Mouse (Mus musculus) cerebellum, postnatal 14 days (tissue): Measurements from ENCODE around the gene Itfg1.
A peak's percentile ranks its signal among the peaks of the same experiment; 100 is the strongest.

Experiments used
- DNase-seq, 2 experiments: peaks; one replicate each; pipeline ENCODE4 v3.0.0; 2021; ENCODE audit warnings: mixed read lengths in 2 of 2

The Itfg1 gene

DNA sequence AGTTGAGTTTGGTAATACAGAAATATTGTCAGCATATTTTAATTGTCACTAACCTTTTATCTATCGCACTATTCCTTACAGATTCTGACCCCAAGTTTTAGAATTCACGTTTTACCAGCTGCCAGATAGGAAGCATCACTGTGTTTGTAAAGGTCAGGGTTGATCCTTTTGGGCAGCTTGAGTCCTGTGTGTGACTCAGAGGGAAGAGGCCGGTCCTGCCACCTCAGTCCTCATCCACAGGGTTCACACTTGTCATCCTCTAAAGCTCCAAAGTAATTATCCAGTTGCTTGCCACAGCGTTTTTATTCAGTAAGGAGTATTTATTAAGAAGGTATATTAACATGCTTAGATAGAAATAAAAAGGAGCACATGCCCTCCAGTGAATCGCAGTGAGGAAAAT lies 123.5 kb downstream of the Itfg1 start:
- DNase-seq = no peak

DNA sequence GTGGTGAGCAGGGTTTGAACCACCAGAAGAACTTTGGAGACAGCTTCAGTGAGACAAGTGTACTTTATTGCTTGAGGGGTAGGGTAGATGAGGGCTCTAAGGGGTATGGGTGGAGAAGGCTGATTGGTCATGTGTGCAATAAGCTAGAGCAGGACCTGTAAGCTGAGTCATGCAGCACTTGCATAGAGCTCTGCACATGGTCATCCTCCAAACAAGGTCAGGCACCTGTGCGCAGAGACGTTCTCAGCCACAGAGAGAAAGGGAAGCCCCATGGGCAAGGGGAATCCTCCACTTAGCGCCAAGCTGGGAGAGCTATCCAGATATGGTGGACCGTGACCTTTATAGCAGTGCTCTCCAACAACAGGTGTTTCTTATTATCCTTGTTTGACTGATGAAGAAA lies 124.0 kb downstream of the Itfg1 start:
- DNase-seq = no peak

DNA sequence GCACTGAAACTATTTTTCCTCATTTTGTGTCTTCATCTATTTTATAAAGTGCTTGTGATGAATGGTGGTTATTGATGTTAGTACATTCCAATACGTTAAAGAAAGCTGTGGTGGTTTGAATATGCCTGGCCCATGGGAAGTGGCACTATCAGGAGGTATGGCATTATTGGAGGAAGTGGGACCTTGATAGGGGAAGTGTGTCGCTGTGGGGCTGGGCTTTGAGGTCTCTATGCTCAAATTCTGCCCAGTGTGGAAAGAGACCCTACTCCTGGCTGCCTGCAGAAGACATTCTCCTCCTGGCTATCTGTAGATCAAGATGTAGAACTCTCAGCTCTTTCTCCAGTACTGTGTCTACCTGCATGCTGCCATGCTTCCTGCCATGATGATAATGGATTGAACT lies 133.7 kb downstream of the Itfg1 start:
- DNase-seq = no peak

DNA sequence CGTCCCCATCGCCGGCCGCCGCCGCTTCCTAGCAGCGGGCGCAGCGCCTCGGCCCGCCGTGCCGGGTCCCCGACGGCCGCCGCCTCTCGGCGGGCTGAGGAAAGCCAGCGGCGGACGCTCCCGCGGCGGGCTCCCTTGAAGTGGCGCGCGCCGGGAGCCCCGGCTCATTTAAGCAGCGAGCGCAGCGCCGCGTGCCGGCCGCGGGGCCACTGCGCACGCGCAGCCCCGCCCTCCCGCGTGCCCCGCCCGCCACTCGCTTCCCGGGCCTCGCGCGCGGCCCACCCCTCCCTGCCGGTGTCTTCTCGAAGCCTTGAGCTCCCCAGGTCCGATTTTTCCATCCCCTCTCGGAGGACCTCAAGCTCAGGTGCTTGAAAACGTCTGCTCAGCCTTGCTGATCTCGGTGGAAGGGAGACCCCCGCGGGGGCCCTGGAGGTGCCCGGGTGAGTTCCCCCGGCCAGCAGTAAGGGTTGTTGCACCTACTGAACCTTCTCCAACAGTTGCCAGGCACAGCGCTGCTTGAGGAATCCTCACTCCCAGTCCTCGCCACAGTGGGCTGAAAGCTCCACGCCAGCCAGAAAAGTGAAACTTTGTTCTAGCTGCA lies 139.9 kb downstream of the Itfg1 start, which contains the start of gene Neto2:
Gene Neto2, minus strand, starts transcription at position 174 of the 601 bp plus-strand sequence.
- peak; percentile 85 to 92 for DNase-seq

DNA sequence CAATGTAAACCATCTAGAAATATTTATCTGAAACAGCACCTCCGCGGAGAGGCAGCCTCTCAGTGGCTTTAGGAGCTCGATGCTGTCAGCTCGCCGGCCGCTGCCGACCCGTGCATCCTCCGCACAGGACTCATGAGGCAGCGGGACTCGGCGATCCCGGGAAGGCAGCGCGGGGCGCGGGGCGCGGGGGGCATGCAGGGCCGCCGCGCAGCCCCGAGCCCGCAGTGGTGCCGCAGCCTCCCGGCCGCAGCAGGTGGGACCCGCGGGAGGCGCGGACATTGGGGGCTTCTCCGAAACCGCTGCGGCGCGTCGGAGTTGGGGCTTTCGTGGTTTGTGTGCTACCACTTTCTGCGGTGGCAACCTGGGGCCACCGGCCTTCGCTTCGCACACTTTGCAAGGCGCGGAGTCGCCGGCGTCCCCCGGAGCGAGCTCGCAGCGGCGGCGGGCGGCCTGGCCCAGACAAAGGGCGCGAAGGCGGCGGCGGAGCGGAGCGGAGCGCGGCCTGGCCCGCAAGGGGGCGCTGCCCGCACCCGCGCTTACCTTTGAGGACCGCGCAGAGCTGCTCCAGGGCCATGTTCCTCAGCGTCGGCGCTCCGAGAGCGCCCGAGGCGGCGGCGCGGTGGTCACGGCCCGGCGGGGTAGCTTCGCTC lies 140.5 kb downstream of the Itfg1 start:
- peak; percentile 87 to 90 for DNase-seq

DNA sequence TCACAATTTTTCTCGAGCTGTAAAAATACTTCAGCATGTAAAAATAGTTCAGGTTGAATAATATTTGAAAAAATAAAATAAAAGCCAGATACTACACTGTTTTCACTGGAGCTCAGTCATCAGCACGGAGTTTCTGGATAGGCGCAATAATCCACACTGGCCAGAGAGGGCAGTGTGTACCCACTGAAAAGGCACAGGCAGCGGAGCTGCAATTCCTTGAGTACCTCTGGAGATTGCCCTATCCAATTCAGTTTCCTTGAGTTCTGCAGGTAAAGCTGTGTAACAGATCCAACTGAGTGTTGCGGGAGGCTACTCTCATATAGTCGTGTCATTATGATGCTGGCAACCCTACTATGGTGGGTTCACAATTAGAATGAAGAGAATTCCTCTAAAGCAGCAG lies 141.7 kb downstream of the Itfg1 start:
- peak; percentile 81 to 89 for DNase-seq
